Mouse (Mus musculus) megakaryocyte, embryonic 14.5 days (primary cell): ENCODE data around the gene Slc46a2.

ENCODE experiments used
- FLI1 ChIP-seq: IDR thresholded peaks from 2 replicates; pipeline ENCODE4 v1.6.1; 2012; ENCODE audit warnings: low read length, inconsistent platforms, mixed read lengths
- GATA1 ChIP-seq: IDR thresholded peaks from 3 replicates; pipeline ENCODE4 v1.6.1; 2012; ENCODE audit warnings: mixed read lengths, low read length, inconsistent platforms, borderline replicate concordance

DNA sequence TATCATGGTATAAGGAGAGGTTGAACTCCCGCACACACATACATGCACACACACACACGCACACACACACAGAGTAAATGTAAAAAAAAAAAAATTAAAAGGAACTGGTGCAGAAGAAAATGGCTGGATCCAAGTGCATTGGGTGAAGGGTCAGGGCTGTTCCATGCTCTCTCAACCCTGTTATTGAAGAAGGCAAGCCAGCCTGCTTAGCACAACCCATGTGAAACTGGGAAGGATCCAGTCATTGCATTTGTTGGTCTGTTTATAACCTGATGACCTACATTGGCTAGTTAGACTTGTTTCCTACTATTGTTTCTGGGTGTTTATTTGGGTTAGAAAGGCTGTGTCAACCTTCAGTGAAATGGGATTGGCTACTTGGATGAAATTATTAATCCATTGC lies 6.1 kb downstream of the Slc46a2 start:
- no peak for TF ChIP-seq GATA1
- TF ChIP-seq FLI1, result no peak
